Mouse (Mus musculus) limb, embryonic 12.5 days (tissue): ENCODE measurements around the gene Apbb1ip. TPM values are rescaled to one million over a fixed set of nuclear protein-coding genes. Genes with fewer than 3 reads are reported as not detected.
A peak's percentile ranks its signal among the peaks of the same experiment; 100 is the strongest.
"Not testable (repeated sequence)": the region's sequence is repeated elsewhere in the genome, so short reads cannot be mapped to it uniquely, and the experiment has no call there.

Experiments used
- ATAC-seq: fragments of 200-750 bp; cut with Nextera tagmentation; 2 replicates; pipeline ENCODE4 v1.8.0; 2017; ENCODE audit warnings: low read depth, moderate TSS enrichment; ENCODE audit not compliant: insufficient number of reproducible peaks, insufficient read depth, low FRiP score, low TSS enrichment
- H3K27ac ChIP-seq: fragments of 300-500 bp; sonication (generic); 2 replicates; pipeline ENCODE4 v1.5.1; 2016; ENCODE audit warnings: mild to moderate bottlenecking, moderate library complexity
- H3K27me3 ChIP-seq: fragments of 300-500 bp; sonication (generic); 2 replicates; pipeline ENCODE4 v1.6.1; 2016; ENCODE audit warnings: mild to moderate bottlenecking, moderate library complexity
- H3K36me3 ChIP-seq: fragments of 300-500 bp; sonication (generic); 2 replicates; pipeline ENCODE4 v1.6.1; 2016; ENCODE audit warnings: mild to moderate bottlenecking, moderate library complexity
- H3K4me1 ChIP-seq: fragments of 300-500 bp; sonication (generic); replicated peaks from 2 replicates; pipeline ENCODE4 v1.6.1; 2016
- H3K4me2 ChIP-seq: fragments of 300-500 bp; sonication (generic); 2 replicates; pipeline ENCODE4 v1.6.1; 2016; ENCODE audit warnings: mild to moderate bottlenecking, moderate library complexity
- H3K4me3 ChIP-seq: fragments of 300-500 bp; sonication (generic); replicated peaks from 2 replicates; pipeline ENCODE4 v1.5.1; 2016; ENCODE audit warnings: mild to moderate bottlenecking
- H3K9ac ChIP-seq: fragments of 300-500 bp; sonication (generic); replicated peaks from 2 replicates; pipeline ENCODE4 v1.6.1; 2016; ENCODE audit warnings: mild to moderate bottlenecking, moderate library complexity
- H3K9me3 ChIP-seq: fragments of 300-500 bp; sonication (generic); 2 replicates; pipeline ENCODE4 v1.6.1; 2016; ENCODE audit warnings: mild to moderate bottlenecking, moderate library complexity
- WGBS: fragments of 180-500 bp; shearing (Covaris S2); methylation state at CpG from one replicate; pipeline ENCODE4 v1.1.7; 2016; 5-methylcytosine and 5-hydroxymethylcytosine counted together
- polyA plus RNA-seq: library from polyadenylated mRNA; unstranded; fragments of >200 nt; fragmentation: Nextera tagmentation; extraction: Ambion mirVana; gene quantifications from 2 replicates; pipeline ENCODE4 v1.2.1, GENCODE M21; 2016

Gene Apbb1ip
- polyA plus RNA-seq, 1 experiment from 2014 or later: 0.69 TPM

DNA sequence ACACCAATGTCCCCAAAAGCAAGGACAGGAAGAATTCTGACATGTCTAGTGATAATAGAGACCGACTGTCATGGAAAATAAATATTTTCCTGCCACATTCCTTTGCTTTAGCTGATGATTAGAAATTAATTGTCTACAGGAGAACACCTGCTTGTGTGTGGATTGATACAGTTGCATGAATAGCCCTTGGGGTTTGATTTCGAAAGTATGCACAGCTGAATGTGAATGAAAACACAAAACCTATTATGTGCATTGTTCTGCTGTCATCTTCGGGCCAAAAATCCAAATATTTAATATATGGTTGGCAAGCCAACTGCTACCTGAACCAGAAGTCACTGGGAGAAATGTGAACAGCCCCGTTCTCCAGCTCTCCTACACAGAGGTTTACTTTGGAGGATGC, 78.0 kb downstream of the Apbb1ip start:
- H3K27ac ChIP-seq: no peak overlapping the region
- H3K9me3 ChIP-seq: no peaks in the 10 kb centered on the region
- no peaks in the 10 kb centered on the region for H3K36me3 ChIP-seq
- ATAC-seq: no peak
- H3K27me3 ChIP-seq: no peaks in the 10 kb centered on the region
- 70% methylated on average over 4 of the region's 4 CpGs for WGBS
- H3K4me1 ChIP-seq: no peaks in the 10 kb centered on the region
- no peak overlapping the region for H3K9ac ChIP-seq
- no peak overlapping the region for H3K4me3 ChIP-seq
- H3K4me2 ChIP-seq: no peak overlapping the region

DNA sequence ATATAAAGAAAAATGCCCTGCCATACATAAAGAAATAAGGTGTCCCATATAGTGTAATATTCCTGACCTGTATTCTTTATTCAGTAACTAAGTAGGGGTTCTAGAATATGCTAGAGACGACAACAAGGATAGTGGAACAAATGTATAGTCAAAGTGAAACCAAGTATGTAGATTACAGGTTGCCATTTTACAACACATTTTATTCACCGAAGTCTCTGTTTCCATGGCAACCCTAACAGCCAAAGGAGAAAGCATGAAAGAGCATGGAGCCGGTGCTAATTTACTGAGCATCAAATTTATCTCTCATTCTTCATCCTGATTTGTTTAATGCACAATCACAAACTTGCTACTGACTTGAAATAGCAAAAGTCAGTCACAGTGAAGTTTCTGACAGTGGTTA, 83.6 kb downstream of the Apbb1ip start:
- Histone ChIP-seq H3K36me3 (no peaks in the 10 kb centered on the region), H3K4me2 (no peak overlapping the region), H3K27ac (no peak overlapping the region), H3K9me3 (no peaks in the 10 kb centered on the region), H3K4me1 (no peaks in the 10 kb centered on the region), H3K4me3 (no peak overlapping the region), H3K9ac (no peak overlapping the region), H3K27me3 (no peaks in the 10 kb centered on the region)
- WGBS: 81% methylated on average over 3 of the region's 3 CpGs
- no peak for ATAC-seq

DNA sequence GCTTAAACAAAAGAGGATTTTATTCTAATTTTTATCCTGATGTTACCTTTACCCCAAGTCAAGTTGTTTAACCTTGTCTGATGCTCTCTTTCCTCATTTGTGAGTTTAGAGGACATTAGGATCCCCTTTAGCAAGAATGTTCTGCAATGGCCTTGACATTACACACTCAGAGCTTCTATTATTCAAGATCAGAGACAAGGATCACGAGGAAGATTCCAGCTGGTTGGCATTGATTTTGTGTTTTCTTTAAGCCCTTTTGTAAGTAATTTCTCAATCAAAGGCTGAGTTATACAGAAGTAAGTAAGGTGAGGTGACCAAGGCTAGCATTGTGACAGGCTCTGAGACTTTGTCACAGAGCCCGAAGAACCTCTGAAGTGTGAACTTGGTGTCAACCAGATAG, 88.3 kb downstream of the Apbb1ip start:
- Histone ChIP-seq H3K27me3 (no peaks in the 10 kb centered on the region), H3K9ac (no peak overlapping the region), H3K36me3 (no peaks in the 10 kb centered on the region), H3K4me3 (no peak overlapping the region), H3K4me2 (no peak overlapping the region), H3K4me1 (no peaks in the 10 kb centered on the region), H3K9me3 (no peaks in the 10 kb centered on the region), H3K27ac (no peak overlapping the region)
- WGBS: 82% methylated on average over 2 of the region's 2 CpGs
- ATAC-seq: no peak

DNA sequence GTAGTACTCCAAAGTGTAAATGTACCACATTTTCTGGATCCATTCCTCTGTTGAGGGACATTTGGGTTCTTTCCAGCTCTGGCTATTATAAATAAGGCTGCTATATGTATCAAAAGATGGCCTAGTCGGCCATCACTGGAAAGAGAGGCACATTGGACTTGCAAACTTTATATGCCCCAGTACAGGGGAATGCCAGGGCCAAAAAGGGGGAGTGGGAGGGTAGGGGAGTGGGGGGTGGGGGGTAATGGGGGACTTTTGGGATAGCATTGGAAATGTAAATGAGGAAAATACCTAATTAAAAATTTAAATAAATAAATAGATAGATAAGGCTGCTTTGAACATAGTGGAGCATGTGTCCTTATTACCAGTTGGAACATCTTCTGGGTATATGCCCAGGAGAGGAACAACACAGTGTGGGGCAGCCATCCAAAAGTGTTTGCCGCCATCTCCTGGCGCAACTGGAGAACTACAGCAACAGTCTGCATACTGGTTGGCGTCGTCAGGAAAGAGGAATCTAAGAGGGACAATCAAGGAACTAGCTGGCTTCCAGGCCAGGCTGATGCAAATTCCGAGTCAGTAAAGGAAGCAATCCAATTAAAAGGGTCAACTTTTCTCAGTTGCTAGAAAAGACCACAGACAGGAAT, 90.6 kb downstream of the Apbb1ip start:
- H3K36me3 ChIP-seq, H3K27me3 ChIP-seq, H3K4me1 ChIP-seq, H3K27ac ChIP-seq, H3K9ac ChIP-seq, H3K4me3 ChIP-seq, H3K9me3 ChIP-seq, H3K4me2 ChIP-seq: not testable (repeated sequence)
- ATAC-seq: peak; percentile 80
- 6% methylated on average over 6 of the region's 6 CpGs for WGBS

DNA sequence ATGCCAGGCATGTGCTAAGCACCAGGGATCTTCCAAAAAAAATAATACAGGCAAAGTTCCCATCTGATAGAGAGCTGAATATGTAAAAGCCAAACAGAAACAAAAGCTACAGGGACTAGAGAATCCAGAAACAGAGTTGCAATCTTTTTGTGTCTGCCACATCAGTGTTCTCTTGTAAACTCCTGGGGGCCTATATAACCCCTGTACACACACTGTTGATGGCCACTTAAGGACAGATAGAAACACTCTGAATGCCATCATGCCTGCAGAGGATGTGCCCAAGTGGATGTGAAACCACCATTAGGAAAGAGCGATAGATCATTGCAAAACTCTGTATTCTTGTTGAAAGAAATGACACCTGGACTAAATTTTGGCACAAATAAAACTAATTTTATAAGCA, 91.9 kb downstream of the Apbb1ip start:
- Histone ChIP-seq H3K4me3 (no peak overlapping the region), H3K4me2 (no peak overlapping the region), H3K36me3 (no peaks in the 10 kb centered on the region), H3K9ac (no peak overlapping the region), H3K27me3 (no peaks in the 10 kb centered on the region), H3K27ac (no peak overlapping the region), H3K4me1 (no peaks in the 10 kb centered on the region), H3K9me3 (no peaks in the 10 kb centered on the region)
- no peak for ATAC-seq
- WGBS: 73% methylated on average over 1 of the region's 1 CpGs

DNA sequence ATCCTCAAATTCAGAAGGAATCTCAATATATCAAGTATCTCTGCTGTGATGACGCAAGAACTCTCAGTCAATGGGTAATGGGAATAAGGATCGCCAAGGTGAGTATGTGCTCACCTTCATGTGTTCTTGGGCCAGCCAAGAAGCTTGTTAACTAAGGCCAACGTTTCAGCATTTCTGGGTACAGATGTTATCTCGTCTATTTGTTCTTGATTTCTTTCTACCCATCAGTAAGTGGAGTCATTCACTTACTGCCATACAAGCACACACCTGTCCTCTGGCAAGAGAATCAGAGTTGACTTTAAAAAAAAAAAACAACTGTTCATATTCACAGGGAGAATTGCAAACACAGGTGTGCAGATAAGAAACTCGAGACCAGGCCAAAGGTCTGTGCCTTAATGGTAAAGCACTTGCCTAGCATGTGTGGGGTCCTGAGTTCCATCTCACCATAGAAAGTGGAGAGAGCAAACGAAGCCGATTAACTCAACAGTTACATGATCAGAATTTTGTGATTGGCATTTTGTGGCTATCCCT, 93.1 kb downstream of the Apbb1ip start:
- no peaks in the 10 kb centered on the region for H3K9me3 ChIP-seq
- H3K27me3 ChIP-seq: no peaks in the 10 kb centered on the region
- H3K9ac ChIP-seq: no peak overlapping the region
- H3K4me1 ChIP-seq: no peaks in the 10 kb centered on the region
- no peaks in the 10 kb centered on the region for H3K36me3 ChIP-seq
- H3K4me3 ChIP-seq: no peak overlapping the region
- H3K4me2 ChIP-seq: no peak overlapping the region
- 74% methylated on average over 7 of the region's 7 CpGs for WGBS
- ATAC-seq: no peak
- no peak overlapping the region for H3K27ac ChIP-seq

DNA sequence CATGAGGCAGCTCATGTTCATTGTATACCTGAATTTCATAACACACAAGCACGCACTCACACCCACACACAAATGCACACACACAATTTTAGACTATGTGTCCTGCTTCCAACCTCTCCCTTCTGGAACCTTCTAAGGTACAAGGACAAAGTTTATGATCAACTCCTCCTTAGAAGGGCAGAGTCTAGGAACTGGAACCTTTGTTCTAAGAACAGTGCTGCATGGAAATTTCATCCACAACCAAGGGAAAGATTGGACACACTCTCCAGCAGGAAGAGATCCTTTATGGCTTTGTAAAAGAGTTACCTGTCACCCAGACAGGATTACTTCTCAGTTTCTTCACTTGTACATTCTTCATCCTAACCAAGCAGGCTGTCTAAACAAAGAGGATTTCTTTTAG, 99.3 kb downstream of the Apbb1ip start:
- Histone ChIP-seq H3K27ac (no peak overlapping the region), H3K4me2 (no peak overlapping the region), H3K9me3 (no peaks in the 10 kb centered on the region), H3K27me3 (peaks cover 6% of the 10 kb centered on the region), H3K36me3 (no peaks in the 10 kb centered on the region), H3K4me1 (no peaks in the 10 kb centered on the region), H3K4me3 (no peak overlapping the region), H3K9ac (no peak overlapping the region)
- 90% methylated on average over 1 of the region's 1 CpGs for WGBS
- ATAC-seq: no peak

DNA sequence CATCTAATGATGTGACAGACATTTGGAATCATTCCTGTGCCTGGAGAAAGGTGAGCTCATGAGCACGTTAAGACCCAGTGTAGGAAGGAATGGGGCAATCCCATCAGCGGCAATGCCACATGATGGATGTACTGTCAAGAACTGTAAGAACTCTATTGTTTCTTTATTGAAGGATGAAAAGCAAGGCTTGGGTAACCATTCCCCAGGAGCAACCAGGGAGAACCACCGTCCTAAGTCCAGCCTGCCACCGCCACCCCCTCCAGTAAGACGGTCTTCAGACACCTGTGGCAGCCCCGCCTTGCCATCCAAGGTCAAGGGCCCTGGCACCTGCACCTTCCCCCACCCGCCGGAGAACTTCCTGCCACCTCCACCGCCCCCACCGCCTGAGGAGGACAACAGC, 100.7 kb downstream of the Apbb1ip start:
- Histone ChIP-seq H3K9me3 (no peaks in the 10 kb centered on the region), H3K27me3 (peaks cover 6% of the 10 kb centered on the region), H3K4me1 (no peaks in the 10 kb centered on the region), H3K36me3 (no peaks in the 10 kb centered on the region), H3K4me3 (no peak overlapping the region), H3K4me2 (no peak overlapping the region), H3K9ac (no peak overlapping the region), H3K27ac (no peak overlapping the region)
- 34% methylated on average over 10 of the region's 10 CpGs for WGBS
- no peak for ATAC-seq

DNA sequence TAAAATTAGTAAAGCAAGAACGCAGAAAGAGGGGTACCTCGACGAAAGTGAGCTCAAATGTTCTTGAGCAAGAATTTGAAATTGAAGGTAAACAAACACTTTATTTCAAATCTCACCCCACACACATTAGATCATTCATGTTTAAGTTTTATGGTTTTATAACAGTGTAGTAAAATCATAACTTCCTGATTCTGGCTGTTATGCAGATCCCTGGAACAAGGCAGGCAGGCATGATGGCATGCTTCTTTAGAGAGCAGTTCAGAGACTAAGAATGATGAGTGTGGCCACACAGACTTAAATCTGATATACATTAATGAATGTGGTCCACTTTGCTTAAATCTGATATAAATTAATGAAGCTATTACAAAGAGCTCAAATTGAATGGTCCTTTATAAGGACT, 102.7 kb downstream of the Apbb1ip start:
- no peak overlapping the region for H3K4me3 ChIP-seq
- H3K36me3 ChIP-seq: no peaks in the 10 kb centered on the region
- 89% methylated on average over 3 of the region's 3 CpGs for WGBS
- no peak overlapping the region for H3K27ac ChIP-seq
- H3K9me3 ChIP-seq: no peaks in the 10 kb centered on the region
- H3K9ac ChIP-seq: no peak overlapping the region
- peaks cover 6% of the 10 kb centered on the region for H3K27me3 ChIP-seq
- no peaks in the 10 kb centered on the region for H3K4me1 ChIP-seq
- H3K4me2 ChIP-seq: no peak overlapping the region
- no peak for ATAC-seq

DNA sequence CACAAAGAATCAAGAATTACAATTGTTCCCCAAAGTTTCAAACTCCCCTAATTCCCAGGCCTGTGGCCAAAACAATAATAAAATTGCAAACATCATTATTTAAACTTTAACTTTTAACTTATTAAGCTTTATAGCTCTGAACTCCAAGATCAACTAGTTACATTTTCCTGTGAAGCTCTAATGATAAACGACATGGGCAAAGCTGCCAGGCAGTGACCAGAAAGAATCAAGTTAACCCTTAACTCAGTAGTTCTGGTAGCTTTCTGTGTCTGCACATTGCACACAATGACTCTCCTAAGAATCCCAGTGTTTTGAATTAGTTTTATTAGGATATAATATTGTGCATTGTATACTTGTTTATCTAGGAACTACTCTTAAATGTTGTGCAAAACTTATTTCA, 104.9 kb downstream of the Apbb1ip start:
- H3K27ac ChIP-seq: no peak overlapping the region
- no peaks in the 10 kb centered on the region for H3K36me3 ChIP-seq
- no peak overlapping the region for H3K4me2 ChIP-seq
- no peaks in the 10 kb centered on the region for H3K9me3 ChIP-seq
- H3K4me1 ChIP-seq: no peaks in the 10 kb centered on the region
- H3K27me3 ChIP-seq: peaks cover 6% of the 10 kb centered on the region
- 38% methylated on average over 1 of the region's 1 CpGs for WGBS
- ATAC-seq: no peak
- no peak overlapping the region for H3K9ac ChIP-seq
- no peak overlapping the region for H3K4me3 ChIP-seq

DNA sequence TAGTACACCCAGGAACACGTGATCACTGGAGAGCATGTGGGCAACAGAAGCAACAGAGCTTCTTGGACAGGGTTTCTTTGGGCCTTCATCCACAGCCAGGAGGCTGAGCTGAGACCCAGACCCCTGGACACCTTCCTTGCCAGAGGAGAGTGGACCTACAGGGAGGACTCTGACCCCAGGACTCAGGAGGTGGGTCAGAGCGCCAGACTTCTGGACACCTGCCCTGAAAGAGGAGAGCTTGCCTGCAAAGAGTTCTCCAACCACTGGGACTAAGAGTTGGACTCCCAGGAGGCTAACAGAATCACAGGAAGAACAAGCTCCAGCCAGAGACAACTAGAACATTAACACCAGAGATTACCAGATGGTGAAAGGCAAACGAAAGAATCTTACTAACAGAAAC, 106.8 kb downstream of the Apbb1ip start:
- not testable (repeated sequence) for ATAC-seq, H3K4me2 ChIP-seq, H3K4me1 ChIP-seq, H3K27ac ChIP-seq, H3K9me3 ChIP-seq, H3K36me3 ChIP-seq, H3K27me3 ChIP-seq, H3K9ac ChIP-seq, H3K4me3 ChIP-seq
- WGBS: 87% methylated on average over 3 of the region's 3 CpGs

DNA sequence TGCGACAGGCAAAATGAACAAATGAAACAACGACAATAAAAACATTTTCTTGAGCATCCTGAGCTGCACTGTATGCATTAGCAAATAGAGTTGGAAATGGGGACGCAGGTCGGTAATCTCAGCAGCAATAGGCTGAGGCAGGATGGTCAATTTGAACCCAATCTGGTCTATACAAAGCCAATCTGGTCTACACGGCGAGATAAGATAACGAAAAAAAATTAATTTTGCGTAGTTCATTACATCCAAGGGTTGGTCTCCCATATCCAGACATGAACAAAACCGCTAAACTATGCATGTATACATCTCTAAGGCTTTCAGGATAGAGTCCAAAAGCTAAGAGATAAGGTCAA, 121.0 kb downstream of the Apbb1ip start:
- Histone ChIP-seq H3K9ac (peak overlapping the region; percentile 67), H3K4me3 (peak overlapping the region; percentile 76), H3K27me3 (no peaks in the 10 kb centered on the region), H3K9me3 (no peaks in the 10 kb centered on the region), H3K4me2 (peak overlapping the region; percentile 87), H3K4me1 (no peaks in the 10 kb centered on the region), H3K27ac (peak overlapping the region; percentile 20; the same call in 1 of the 2 replicates), H3K36me3 (no peaks in the 10 kb centered on the region)
- WGBS: 25% methylated on average over 9 of the region's 9 CpGs
- ATAC-seq: peak; percentile 7; the same call in 1 of the 2 replicates
